Mouse (Mus musculus) urinary bladder, adult 18-20 months (tissue): ENCODE data around the gene Akr1c13.
"Not testable (repeated sequence)": the region's sequence is repeated elsewhere in the genome, so short reads cannot be mapped to it uniquely, and the experiment has no call there.

ENCODE experiments used
- DNase-seq, 2 experiments: peaks; one replicate each; pipeline ENCODE4 v3.0.0; 2022; ENCODE audit warnings: low spot score in 2 of 2, mixed read lengths in 2 of 2

Akr1c13 gene

DNA sequence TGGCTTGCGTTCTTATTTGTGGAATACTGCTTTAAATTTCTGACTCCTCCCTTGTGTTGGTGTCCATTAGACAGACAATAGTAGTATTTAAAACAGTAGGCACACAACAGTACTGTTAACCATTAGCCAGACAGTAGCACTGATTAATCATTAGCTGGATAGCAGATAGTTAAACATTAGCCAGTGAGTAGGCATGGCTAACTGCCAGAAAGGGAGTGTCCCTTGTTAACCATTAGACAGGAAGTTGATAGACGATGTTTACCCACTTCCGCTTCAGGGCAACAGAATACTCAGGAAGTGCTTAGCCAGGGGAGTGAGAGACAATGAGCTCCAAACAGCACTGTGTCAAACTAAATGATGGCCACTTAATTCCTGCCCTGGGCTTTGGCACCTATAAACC, at the start of gene Akr1c13:
Akr1c13 (plus strand) TSS at position 247 of the 400 bp plus-strand sequence.
- peak; percentile 27 to 28 for DNase-seq

DNA sequence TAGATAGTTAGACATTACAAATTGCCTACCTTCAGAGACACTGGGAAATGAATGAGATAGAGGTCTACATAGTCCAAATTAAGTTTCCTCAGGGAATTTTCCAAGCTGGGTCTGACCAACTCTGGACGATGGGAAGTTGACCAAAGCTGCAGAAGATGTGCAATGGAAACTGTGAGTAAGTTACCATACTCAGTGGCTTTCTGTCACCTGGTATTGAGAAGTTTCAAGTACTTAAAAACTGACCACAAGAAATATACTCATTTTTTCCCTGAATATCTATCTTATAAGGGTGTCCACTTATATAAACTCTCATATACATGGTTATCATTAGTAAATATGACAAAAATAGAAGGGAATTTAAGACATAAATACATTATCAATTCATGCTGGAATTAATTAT, 46.7 kb upstream of the Akr1c13 start:
- DNase-seq = no peak

- DNase-seq = no peak
These were observed 40.4 kb upstream of the Akr1c13 start, which contains the start of gene Akr1c18 for GRCm38 (mm10) chr13:4150518-4150917. TSS of gene Akr1c18 (minus strand) at chr13:4150654.

DNA sequence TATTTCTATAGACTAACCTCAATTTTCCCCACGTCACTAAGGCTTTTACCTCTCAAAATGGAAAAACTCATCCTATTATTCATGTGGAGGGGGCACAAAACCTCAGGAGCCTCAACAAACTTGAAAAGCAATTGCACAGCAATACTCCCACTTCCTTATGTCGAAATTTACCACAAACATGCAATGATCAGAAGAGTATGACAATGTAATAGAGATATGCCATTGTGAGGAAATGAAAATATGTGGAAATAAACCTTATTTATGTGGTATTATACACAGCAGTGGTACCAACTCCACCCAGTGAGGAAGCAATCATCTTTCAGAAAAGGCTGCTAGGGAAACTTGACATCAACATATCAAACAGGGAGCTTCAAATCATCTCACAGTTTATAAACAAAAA, 38.0 kb upstream of the Akr1c13 start:
- DNase-seq = no peak

- no peak for DNase-seq
These were observed 37.4 kb upstream of the Akr1c13 start for GRCm38 (mm10) chr13:4153593-4153992.

DNA sequence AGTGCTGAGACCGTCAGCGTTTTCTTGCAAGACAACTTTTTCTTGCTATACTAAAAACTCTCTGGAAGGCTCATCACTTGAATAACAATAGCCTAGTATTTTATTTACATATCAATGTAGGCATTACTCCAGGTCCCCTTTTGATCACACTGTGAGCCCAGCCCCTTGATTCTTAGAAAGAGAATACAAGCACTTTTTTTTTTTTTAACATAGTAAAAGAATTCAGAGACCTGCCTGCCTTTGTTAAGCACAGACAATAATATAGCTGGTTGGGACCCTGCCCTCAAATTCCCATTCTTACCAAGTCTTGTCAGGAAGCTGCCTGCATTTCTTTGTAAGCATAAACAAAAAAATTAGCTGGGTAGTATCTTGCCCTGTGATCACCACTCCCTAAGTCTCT, 35.7 kb upstream of the Akr1c13 start:
- no peak for DNase-seq

DNA sequence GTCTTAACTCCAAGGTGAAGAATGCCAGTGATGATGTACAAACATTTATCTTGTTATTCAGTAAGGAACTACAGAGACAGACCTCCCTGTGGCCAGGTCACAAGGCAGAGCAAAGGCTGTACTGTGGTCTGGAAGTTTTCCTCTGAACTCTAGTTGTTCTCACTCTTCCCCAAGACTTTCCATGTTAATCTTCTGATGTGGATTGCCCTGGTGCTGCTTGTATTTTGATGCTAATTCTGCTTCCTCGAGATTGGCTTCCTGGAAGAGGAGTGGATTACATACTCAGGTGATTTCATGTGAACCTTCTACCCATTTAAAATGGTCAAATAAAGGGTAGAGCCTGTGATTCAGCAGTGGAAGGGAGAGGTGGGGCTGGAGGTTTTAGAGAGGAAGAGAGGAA, 22.9 kb upstream of the Akr1c13 start:
- no peak for DNase-seq

DNA sequence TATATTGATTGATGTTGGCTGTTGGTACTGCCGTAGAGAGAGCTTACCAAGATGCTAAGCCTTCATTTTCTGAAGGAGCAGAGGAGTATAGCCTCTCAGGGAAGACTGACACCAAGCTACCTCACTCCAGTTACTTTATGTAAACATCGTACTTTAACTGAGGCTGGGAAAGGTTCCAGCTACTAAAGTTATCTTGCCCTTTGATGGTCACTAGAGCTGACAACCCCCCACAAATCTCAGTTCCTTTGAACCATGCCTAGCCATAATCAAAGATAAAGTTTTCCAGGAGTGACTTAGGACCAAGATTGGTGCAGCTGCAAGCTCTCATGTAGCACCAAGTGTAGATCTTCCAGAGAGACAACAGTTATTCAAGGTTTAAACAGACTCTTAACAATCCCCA, 18.0 kb upstream of the Akr1c13 start:
- DNase-seq = no peak

DNA sequence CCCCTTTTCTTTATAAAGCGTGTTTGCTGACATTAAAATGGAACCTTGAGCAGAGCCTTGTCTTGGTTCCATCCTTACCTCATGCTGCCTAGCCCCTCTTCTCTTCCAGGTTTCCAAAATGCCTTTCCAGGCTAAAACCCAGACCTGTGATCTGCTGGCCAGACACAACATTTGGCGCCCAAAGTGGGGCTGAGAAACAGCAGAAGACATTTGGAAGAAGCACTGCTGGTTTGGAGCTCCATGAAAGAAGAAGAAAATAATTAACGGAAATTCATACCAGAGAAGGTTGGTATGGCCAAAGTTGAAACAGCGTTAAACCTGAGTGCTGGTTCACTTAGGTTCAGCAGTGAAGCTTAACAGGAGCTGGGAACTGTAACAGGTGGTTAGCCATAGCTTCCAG, 9.6 kb upstream of the Akr1c13 start:
- DNase-seq = not testable (repeated sequence)

- DNase-seq = no peak
These were observed 7.8 kb upstream of the Akr1c13 start for GRCm38 (mm10) chr13:4183116-4183515.

DNA sequence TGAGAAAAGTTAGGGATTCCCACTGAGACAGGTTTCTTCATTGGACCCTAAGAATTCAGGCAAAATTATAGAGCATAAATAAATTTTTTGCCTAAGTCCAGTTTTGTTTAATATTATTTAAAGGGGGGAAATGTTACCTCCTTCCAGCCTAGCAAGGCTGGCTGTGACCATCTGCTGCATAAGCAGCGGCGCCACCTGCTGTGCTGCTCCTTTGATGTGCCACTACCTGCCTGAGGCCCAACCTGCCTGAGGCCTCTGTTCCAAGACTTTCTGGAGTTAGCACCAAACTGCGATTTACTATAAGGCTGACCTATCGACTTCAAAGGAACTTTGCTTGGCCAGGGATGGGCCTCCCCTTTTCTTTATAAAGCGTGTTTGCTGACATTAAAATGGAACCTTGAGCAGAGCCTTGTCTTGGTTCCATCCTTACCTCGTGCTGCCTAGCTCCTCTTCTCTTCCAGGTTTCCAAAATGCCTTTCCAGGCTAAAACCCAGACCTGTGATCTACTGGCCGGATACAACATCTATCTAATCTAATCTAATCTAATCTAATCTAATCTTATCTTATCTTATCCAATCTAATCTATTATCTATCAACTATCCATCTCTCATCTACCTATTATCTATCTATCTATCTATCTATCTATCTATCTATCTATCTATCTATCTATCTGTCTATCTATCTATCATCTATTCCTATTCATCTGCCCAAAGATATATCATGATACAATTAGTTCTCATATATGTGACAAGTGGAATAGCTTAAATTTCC, 4.1 kb upstream of the Akr1c13 start:
- DNase-seq = not testable (repeated sequence)

DNA sequence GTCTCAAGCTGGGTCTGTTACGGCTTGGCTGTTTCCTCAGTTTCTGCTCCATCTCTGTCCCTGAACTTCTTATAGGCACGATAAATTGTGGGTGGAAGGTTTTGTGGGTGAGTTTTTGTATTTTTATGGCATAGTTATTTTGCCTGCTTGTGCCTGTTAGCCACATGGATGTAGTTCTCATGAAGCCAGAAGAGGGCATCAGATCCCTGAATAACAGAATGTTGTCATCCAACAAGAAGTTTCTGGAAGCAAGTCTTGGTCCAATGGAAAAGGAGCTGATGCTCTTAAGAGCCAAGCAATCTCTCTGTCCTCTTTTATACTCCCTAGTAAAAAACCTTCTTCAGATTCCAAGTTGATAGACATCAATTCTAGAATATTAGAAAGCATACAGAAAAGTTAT, 2.8 kb upstream of the Akr1c13 start:
- DNase-seq = peak in 1 of 2 experiments; percentile 1

GRCm38 (mm10) chr13:4192511-4192910, 1.6 kb downstream of the Akr1c13 start:
- DNase-seq = no peak

- no peak for DNase-seq
These were observed 15.4 kb downstream of the Akr1c13 start for GRCm38 (mm10) chr13:4206147-4206903.

DNA sequence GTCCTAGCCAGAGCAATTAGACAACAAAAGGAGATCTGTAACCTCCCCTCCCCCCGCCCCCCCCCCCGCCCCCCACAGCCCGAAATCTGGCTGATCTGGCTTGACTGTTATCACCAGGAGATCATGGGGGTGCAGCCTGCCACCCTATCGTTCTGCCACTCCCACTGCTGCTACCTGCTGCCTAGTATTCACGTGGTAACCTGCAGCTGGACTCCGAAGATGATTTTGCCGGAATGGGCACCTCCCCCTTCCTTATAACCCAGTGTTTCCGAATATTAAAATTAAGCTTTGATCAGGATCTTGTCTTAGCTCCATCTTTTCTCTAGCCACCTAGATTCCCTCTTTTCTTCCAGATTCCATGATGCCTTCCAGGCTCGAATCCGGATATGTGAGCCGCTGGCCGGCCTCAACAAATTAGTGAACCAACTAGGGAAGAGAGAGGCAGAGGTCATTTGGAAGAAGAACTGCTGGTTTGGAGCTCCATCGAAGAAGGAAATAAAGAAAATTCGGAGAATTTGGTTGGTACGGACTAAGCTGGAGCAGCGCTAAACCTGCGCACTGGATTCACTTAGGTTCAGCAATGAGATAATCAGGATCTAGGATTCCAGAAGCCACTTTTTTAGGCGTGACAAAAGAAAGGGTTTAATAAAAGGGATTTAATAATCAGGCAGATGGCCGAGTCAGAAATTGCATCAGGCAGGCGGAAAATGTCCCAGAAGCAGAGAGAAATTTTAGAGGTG, 20.8 kb downstream of the Akr1c13 start:
- no peak for DNase-seq

GRCm38 (mm10) chr13:4212309-4212708, 21.4 kb downstream of the Akr1c13 start:
- DNase-seq = no peak

DNA sequence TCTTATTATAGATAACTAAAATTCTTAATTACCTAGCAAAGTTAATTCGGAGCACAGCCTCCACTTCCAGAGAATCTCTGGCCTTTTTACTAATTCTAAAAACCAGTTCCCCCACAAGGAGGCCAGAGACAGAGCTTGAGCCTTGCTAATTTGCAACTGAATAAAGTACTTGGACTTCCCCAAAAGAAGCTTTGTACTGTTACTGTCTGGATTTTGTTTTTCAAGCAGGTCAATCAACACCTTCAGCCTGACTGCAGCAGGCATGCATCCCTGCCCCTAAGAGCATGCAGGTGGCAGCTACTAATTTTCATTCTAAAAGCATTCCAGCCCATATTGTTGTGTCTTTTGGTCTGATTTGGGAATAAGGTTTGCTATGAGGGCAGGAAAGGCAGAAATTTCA, 24.5 kb downstream of the Akr1c13 start:
- not testable (repeated sequence) for DNase-seq

DNA sequence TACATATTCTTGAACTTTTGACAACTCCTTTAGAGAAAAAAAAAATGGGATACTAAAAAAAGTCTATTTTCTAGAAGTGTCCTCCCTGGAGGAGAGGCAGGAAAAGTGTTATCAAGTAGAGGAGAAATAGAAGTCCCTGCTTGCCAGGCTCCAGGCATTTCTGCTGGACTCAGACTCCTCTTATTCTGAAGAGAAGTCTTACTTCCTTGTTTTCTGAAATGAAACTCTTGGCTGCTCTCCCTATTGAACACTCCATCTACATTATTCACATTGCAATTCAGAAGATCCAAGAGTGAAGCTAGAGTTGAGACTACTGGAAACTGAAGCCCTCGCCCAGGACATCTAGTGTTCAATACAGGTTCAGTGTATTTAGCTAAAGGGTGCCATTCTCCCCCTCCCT, 37.5 kb downstream of the Akr1c13 start, which contains the start of gene Akr1c19:
Akr1c19 (plus strand) TSS at position 260 of the 400 bp plus-strand sequence.
- DNase-seq = no peak

GRCm38 (mm10) chr13:4230841-4231623, 40.1 kb downstream of the Akr1c13 start:
- DNase-seq = no peak

GRCm38 (mm10) chr13:4233135-4233534, 42.2 kb downstream of the Akr1c13 start:
- no peak for DNase-seq

DNA sequence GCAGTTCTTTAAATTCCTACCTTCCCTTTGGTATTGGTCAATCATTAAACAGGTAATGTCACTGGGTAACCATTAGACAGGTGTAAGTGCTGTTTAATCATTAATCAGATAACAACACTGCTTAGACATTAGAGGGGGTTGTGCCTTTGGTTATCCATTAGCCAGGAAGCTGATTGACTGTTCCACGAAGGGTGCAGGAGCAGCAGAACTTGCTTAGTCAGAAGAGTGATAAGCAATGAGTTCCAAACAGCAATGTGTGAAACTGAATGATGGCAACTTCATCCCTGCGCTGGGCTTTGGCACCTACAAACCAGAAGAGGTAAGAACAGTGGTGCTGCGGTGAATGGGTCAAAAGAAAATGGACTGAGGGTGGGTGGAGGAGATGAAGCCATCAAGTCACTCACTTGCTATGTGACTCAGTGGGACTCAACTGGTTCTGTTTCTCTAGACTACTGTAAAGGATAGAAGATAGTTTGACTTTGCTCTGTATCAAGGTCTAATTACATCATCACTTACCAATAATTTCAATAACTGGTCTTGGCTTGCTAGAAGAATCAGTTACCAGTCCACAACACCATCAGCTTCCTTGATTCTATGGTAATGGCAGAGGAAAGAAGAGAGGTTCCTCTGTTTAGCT, 42.7 kb downstream of the Akr1c13 start:
- DNase-seq = peak; percentile 13 to 20
